Mouse (Mus musculus) embryonic facial prominence, embryonic 12.5 days (tissue): ENCODE results near the gene Tacc2. TPM values are rescaled to one million over a fixed set of nuclear protein-coding genes. Genes with fewer than 3 reads are reported as not detected.
A peak's percentile ranks its signal among the peaks of the same experiment; 100 is the strongest.

ENCODE experiments used
- ATAC-seq: fragments of 200-750 bp; cut with Nextera tagmentation; 2 replicates; pipeline ENCODE4 v1.8.0; 2017; ENCODE audit not compliant: insufficient number of reproducible peaks, insufficient read depth, low FRiP score, low TSS enrichment
- H3K27ac ChIP-seq: fragments of 300-500 bp; sonication (generic); 2 replicates; pipeline ENCODE4 v1.5.1; 2016; ENCODE audit warnings: mild to moderate bottlenecking
- H3K27me3 ChIP-seq: fragments of 300-500 bp; sonication (generic); 2 replicates; pipeline ENCODE4 v1.6.1; 2016; ENCODE audit warnings: mild to moderate bottlenecking, moderate library complexity
- H3K36me3 ChIP-seq: fragments of 300-500 bp; sonication (generic); 2 replicates; pipeline ENCODE4 v1.6.1; 2016; ENCODE audit warnings: mild to moderate bottlenecking
- H3K4me1 ChIP-seq: fragments of 300-500 bp; sonication (generic); 2 replicates; pipeline ENCODE4 v1.6.1; 2016
- H3K4me2 ChIP-seq: fragments of 300-500 bp; sonication (generic); replicated peaks from 2 replicates; pipeline ENCODE4 v1.6.1; 2016; ENCODE audit warnings: mild to moderate bottlenecking, moderate library complexity
- H3K4me3 ChIP-seq: fragments of 300-500 bp; sonication (generic); 2 replicates; pipeline ENCODE4 v1.5.1; 2016; ENCODE audit warnings: mild to moderate bottlenecking
- H3K9ac ChIP-seq: fragments of 300-500 bp; sonication (generic); 2 replicates; pipeline ENCODE4 v1.6.1; 2016; ENCODE audit warnings: mild to moderate bottlenecking, moderate library complexity
- H3K9me3 ChIP-seq: fragments of 300-500 bp; sonication (generic); 2 replicates; pipeline ENCODE4 v1.6.1; 2016; ENCODE audit warnings: mild to moderate bottlenecking, moderate library complexity
- WGBS: fragments of 180-500 bp; shearing (Covaris S2); methylation state at CpG from one replicate; pipeline ENCODE4 v1.1.7; 2016; 5-methylcytosine and 5-hydroxymethylcytosine counted together
- polyA plus RNA-seq: library from polyadenylated mRNA; unstranded; fragments of >200 nt; fragmentation: Nextera tagmentation; extraction: Ambion mirVana; gene quantifications from 2 replicates; pipeline ENCODE4 v1.2.1, GENCODE M21; 2016

Tacc2 gene
- polyA plus RNA-seq, 1 experiment from 2014 or later: 53.2 TPM

GRCm38 (mm10) chr7:130622359-130622758 is 45.1 kb downstream of the Tacc2 start:
- no peaks in the 10 kb centered on the region for H3K9me3 ChIP-seq
- 85% methylated on average over 4 of the region's 4 CpGs for WGBS

DNA sequence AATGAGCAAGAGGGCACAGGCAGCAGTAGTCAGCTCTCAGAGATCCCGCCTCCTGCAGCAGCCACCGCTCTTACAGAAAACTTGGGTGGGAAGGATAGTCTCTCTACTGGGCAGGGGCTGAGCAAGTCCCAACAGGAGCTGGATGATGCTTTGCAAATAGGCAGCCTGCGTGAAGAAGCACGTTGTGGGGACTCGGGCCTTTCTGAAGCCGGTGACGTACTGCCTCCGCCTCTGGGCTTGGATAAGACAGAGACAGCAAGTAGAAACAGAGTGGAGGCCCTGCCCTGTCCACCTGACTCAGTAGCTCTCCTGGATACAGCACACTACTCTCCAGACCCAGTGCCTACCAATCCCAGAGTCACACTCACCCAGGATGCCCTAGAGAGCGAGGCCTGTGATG is 47.1 kb downstream of the Tacc2 start:
- H3K9ac ChIP-seq: no peak overlapping the region
- no peaks in the 10 kb centered on the region for H3K27me3 ChIP-seq
- H3K4me3 ChIP-seq: no peak overlapping the region
- no peak overlapping the region for H3K4me2 ChIP-seq
- H3K9me3 ChIP-seq: no peaks in the 10 kb centered on the region
- H3K27ac ChIP-seq: no peak overlapping the region
- no peaks in the 10 kb centered on the region for H3K4me1 ChIP-seq
- whole genome bisulfite sequencing: 87% methylated on average over 9 of the region's 9 CpGs
- no peaks in the 10 kb centered on the region for H3K36me3 ChIP-seq
- ATAC-seq: no peak

More at GRCm38 (mm10) chr7:130622359-130622758, 45.1 kb downstream of the Tacc2 start:
- Histone ChIP-seq H3K4me1 (no peaks in the 10 kb centered on the region), H3K27ac (no peak overlapping the region), H3K4me2 (no peak overlapping the region), H3K4me3 (no peak overlapping the region), H3K27me3 (no peaks in the 10 kb centered on the region), H3K9ac (no peak overlapping the region), H3K36me3 (no peaks in the 10 kb centered on the region)
- ATAC-seq: no peak

- WGBS: 85% methylated on average over 7 of the region's 7 CpGs
- Histone ChIP-seq H3K9ac (no peak overlapping the region), H3K4me2 (no peak overlapping the region), H3K9me3 (no peaks in the 10 kb centered on the region), H3K36me3 (no peaks in the 10 kb centered on the region), H3K27ac (no peak overlapping the region), H3K27me3 (no peaks in the 10 kb centered on the region), H3K4me1 (no peaks in the 10 kb centered on the region), H3K4me3 (no peak overlapping the region)
- no peak for ATAC-seq
Measured at GRCm38 (mm10) chr7:130625361-130625760, 48.1 kb downstream of the Tacc2 start.

DNA sequence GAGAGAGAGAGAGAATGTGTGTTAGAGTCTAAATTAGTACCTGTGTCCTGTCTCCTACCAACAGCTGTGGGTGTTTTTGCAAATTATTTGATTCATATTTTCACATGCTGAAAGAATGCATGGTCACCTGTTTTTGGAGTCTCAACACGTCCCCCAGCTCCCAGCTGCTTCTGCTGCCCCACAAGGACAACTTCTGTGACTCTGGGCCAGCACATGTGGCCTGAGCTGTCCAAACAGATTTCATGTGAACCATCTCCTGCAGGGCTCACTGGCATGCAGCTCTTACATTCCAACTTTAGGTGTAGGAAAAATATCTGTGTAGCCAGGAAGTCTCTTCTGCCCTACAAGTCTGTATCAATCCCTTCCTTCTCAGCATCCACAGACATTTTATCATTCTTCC is 51.4 kb downstream of the Tacc2 start:
- WGBS: 32% methylated on average over 1 of the region's 1 CpGs
- H3K9me3 ChIP-seq: no peaks in the 10 kb centered on the region
- H3K36me3 ChIP-seq: no peaks in the 10 kb centered on the region
- H3K4me1 ChIP-seq: peaks cover 10% of the 10 kb centered on the region; the same call in 1 of the 2 replicates
- ATAC-seq: no peak
- no peak overlapping the region for H3K9ac ChIP-seq
- no peaks in the 10 kb centered on the region for H3K27me3 ChIP-seq
- no peak overlapping the region for H3K4me2 ChIP-seq
- H3K27ac ChIP-seq: no peak overlapping the region
- H3K4me3 ChIP-seq: no peak overlapping the region

- Histone ChIP-seq H3K36me3 (no peaks in the 10 kb centered on the region), H3K27ac (no peak overlapping the region), H3K4me1 (peaks cover 10% of the 10 kb centered on the region; the same call in 1 of the 2 replicates), H3K9ac (no peak overlapping the region), H3K4me3 (no peak overlapping the region), H3K4me2 (no peak overlapping the region), H3K27me3 (no peaks in the 10 kb centered on the region), H3K9me3 (no peaks in the 10 kb centered on the region)
- no peak for ATAC-seq
- 93% methylated on average over 7 of the region's 7 CpGs for WGBS
Measured at GRCm38 (mm10) chr7:130629999-130630398, 52.8 kb downstream of the Tacc2 start.

- Histone ChIP-seq H3K9me3 (no peaks in the 10 kb centered on the region), H3K4me1 (peaks cover 19% of the 10 kb centered on the region; the same call in 1 of the 2 replicates), H3K36me3 (no peaks in the 10 kb centered on the region), H3K9ac (no peak overlapping the region), H3K27me3 (no peaks in the 10 kb centered on the region), H3K4me3 (no peak overlapping the region), H3K4me2 (no peak overlapping the region), H3K27ac (no peak overlapping the region)
- no peak for ATAC-seq
- 89% methylated on average over 3 of the region's 3 CpGs for WGBS
Measured at GRCm38 (mm10) chr7:130630956-130631355, 53.7 kb downstream of the Tacc2 start.

DNA sequence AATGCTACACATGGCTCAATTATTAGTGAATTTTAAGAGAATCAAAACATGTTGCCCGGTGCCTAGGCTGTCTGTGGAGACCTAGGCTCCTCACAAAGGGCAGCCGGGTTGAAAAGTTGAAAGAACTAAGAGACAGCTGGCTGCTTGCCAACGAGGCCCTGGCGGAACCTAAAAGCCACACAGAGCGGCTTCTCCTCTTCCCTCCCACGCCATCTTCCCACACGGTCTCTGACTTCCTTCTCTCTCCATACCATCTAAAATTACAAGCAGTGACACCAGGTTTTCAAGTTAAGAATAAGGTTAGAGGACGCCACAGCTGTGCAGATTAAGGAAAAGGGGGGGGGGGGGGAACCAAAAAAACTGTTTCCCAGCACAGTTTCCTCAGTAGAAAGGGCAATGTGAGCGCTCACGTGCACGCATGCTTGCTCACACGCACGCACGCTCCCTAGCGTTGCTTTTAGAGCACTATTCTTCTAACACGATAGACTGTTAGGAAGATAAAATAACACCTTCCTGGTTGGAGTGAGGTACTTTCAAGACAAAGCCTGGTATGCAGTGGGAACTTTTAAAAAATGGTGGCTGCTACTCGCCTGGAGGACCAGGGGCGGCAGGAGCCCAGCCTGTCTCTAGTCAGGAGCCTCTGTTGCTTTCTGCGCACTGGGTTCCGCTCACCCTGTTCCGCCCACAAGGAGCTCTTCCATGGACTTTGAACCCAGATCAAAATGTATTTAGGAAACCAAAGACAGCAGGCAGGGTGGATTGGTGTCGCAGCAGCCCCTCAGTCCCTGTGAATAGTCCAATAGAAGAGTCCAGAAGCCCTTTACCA is 54.5 kb downstream of the Tacc2 start:
- no peak overlapping the region for H3K9ac ChIP-seq
- 61% methylated on average over 22 of the region's 22 CpGs for WGBS
- H3K27me3 ChIP-seq: no peaks in the 10 kb centered on the region
- H3K4me3 ChIP-seq: no peak overlapping the region
- H3K36me3 ChIP-seq: no peaks in the 10 kb centered on the region
- no peak overlapping the region for H3K4me2 ChIP-seq
- no peaks in the 10 kb centered on the region for H3K9me3 ChIP-seq
- H3K27ac ChIP-seq: 0 out of 2 replicates have a peak overlapping the region, but pooled peaks have one; percentile 41
- ATAC-seq: no peak
- peaks cover 20% of the 10 kb centered on the region for H3K4me1 ChIP-seq

- H3K27ac ChIP-seq: no peak overlapping the region
- no peak overlapping the region for H3K9ac ChIP-seq
- H3K4me1 ChIP-seq: peaks cover 25% of the 10 kb centered on the region
- 92% methylated on average over 5 of the region's 5 CpGs for WGBS
- H3K9me3 ChIP-seq: no peaks in the 10 kb centered on the region
- no peak for ATAC-seq
- no peaks in the 10 kb centered on the region for H3K27me3 ChIP-seq
- H3K4me3 ChIP-seq: no peak overlapping the region
- H3K36me3 ChIP-seq: no peaks in the 10 kb centered on the region
- no peak overlapping the region for H3K4me2 ChIP-seq
Measured at GRCm38 (mm10) chr7:130632379-130632732, 55.1 kb downstream of the Tacc2 start.

DNA sequence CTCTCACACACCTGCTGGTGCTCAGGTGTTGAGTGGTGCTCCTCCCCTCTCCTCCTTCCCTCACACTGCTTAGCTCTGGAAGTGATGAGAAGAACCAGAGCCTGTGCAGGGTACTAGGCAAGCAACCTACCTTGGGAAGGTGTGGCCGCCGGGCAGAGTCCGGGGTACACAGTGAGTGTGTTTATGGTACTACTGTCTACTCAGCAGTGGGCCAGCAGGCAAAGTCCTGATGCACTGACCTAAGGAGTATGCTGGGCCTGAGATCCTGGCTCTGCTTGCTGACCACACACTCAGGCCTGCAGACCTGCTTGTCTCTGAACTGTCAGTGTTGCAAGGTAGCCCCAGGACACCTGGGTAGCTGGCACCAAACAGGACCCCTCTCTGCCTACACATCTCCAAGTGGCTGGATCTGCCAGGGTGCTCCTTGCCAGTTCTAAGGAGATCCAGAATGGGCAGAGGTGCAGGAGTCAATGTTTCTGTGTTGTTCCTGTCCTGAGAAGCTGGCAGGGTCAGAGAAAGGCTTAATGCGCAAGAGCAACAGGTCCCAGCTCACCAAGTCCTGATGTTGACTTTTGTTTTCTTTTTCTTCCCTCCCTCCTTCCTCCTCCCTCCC is 57.1 kb downstream of the Tacc2 start:
- no peaks in the 10 kb centered on the region for H3K27me3 ChIP-seq
- no peaks in the 10 kb centered on the region for H3K36me3 ChIP-seq
- H3K4me2 ChIP-seq: no peak overlapping the region
- peaks cover 38% of the 10 kb centered on the region for H3K4me1 ChIP-seq
- H3K4me3 ChIP-seq: no peak overlapping the region
- no peaks in the 10 kb centered on the region for H3K9me3 ChIP-seq
- ATAC-seq: no peak
- WGBS: 90% methylated on average over 4 of the region's 4 CpGs
- H3K9ac ChIP-seq: no peak overlapping the region
- H3K27ac ChIP-seq: no peak overlapping the region

- no peaks in the 10 kb centered on the region for H3K36me3 ChIP-seq
- no peak overlapping the region for H3K4me3 ChIP-seq
- peaks cover 38% of the 10 kb centered on the region for H3K4me1 ChIP-seq
- H3K9me3 ChIP-seq: no peaks in the 10 kb centered on the region
- H3K27ac ChIP-seq: no peak overlapping the region
- 42% methylated on average over 7 of the region's 7 CpGs for WGBS
- H3K9ac ChIP-seq: no peak overlapping the region
- no peaks in the 10 kb centered on the region for H3K27me3 ChIP-seq
- H3K4me2 ChIP-seq: no peak overlapping the region
- ATAC-seq: no peak
Measured at GRCm38 (mm10) chr7:130635212-130635611, 58.0 kb downstream of the Tacc2 start.

GRCm38 (mm10) chr7:130636274-130636673 is 59.0 kb downstream of the Tacc2 start:
- Histone ChIP-seq H3K27ac (no peak overlapping the region), H3K4me2 (no peak overlapping the region), H3K27me3 (no peaks in the 10 kb centered on the region), H3K4me3 (no peak overlapping the region), H3K36me3 (no peaks in the 10 kb centered on the region), H3K4me1 (peaks cover 37% of the 10 kb centered on the region), H3K9ac (no peak overlapping the region), H3K9me3 (no peaks in the 10 kb centered on the region)
- no peak for ATAC-seq
- WGBS: 76% methylated on average over 3 of the region's 3 CpGs

- ATAC-seq: no peak
- peaks cover 31% of the 10 kb centered on the region for H3K4me1 ChIP-seq
- 83% methylated on average over 4 of the region's 4 CpGs for WGBS
Measured at GRCm38 (mm10) chr7:130636902-130637301, 59.7 kb downstream of the Tacc2 start.

More at GRCm38 (mm10) chr7:130636902-130637301, 59.7 kb downstream of the Tacc2 start:
- Histone ChIP-seq H3K4me2 (no peak overlapping the region), H3K4me3 (no peak overlapping the region), H3K27me3 (no peaks in the 10 kb centered on the region), H3K9me3 (no peaks in the 10 kb centered on the region), H3K27ac (peak overlapping the region; percentile 72), H3K36me3 (no peaks in the 10 kb centered on the region), H3K9ac (no peak overlapping the region)
